Mouse (Mus musculus) layer of hippocampus, postnatal 25 days (tissue): ENCODE results near the gene 2310034G01Rik. TPM values are rescaled to one million over a fixed set of nuclear protein-coding genes. Genes with fewer than 3 reads are reported as not detected.

Experiments used
- DNase-seq, 2 experiments: peaks; one replicate each; pipeline ENCODE4 v3.0.0; 2022; ENCODE audit warnings: mixed read lengths in 2 of 2, low spot score in 1 of 2; ENCODE audit errors: extremely low spot score in 1 of 2
- total RNA-seq, 2 experiments: library from RNA; stranded (reverse); gene quantifications; 2 replicates each; pipeline ENCODE4 v1.2.3; 2021

2310034G01Rik gene
- total RNA-seq, 2 experiments from 2014 or later: 0.76 to 0.89 TPM

DNA sequence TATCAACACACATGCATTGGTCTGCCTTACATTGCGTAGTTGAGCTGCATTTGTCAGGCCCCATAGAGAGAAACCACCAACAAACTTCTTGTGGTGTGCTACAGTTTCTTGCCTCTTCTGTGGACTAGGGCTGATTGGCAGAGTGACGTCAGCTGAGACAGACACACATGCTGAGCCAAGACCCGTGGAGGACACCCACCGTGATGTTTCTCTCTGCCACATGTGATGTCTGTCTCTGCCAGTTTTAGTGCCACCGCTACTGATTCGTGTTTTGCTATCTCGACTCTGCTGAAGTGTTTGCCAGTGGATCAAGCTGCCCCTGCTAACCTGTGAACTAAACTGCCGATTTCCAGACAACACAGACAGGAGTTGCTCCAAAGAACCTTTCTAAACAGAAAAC lies 12.0 kb upstream of the 2310034G01Rik start:
- DNase-seq: no peak

DNA sequence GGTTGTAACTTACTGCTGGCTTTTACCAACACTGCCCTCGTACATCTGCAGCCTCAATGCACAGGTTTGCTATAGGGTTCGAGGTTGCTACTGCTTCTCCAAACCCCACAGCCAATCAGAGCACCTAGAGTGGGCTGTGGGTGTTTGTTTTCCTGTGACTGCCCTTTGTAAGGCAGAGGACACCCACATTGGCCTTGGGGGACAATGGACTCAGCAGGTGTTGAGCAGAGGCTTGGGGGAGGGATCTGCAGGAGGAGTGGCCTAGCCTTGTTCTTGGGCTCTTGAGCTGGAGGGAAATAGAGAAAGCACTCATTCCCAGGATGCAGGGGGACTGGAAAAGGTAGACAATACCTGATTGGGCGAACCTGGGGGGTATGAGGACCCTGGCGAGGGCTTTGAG lies 8.3 kb upstream of the 2310034G01Rik start:
- DNase-seq: no peak

DNA sequence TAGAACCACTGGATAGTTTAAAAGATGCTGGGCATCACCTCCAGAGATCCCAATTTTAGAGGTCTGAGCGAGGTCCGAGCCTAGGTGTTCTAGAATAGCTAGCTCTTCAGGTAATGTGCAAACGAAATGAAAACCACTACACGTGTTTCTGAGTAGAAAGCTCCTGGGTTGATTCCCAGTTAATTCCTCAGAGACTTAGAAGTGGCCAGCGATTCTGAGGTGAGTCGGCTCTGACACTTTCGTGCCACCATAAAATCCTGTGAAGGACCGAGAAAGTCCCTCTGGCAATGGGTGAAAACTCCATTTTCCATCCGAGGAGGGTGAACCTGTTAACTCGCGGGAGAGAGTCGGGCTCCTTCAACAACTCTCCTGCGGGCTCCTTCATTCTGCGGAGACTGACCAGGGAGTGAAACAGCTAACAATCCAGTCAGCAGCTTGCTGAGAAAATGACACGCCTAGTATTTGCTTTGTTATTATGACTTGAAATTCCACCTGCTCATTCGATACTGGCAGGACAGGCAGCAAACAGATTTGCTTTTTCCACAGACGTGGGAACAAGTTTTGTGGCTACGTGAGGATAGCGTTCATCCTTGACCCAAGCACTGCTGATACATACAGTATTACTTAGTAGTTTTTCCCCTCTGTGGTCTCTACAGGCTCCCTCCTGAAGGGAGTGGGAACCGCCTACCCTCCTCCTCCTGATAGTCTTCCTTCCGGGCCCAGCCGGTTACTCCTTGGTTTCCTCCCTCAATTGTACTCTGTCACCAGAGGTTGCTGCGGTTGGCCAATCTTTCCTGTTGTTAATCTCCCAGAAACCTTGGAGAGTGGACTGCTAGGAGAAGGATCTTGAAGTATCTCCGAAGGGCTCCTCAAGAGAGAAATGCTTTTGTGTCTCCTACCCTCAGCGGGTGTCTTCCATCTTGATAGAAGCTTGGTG lies 7.5 kb upstream of the 2310034G01Rik start:
- DNase-seq: no peak

DNA sequence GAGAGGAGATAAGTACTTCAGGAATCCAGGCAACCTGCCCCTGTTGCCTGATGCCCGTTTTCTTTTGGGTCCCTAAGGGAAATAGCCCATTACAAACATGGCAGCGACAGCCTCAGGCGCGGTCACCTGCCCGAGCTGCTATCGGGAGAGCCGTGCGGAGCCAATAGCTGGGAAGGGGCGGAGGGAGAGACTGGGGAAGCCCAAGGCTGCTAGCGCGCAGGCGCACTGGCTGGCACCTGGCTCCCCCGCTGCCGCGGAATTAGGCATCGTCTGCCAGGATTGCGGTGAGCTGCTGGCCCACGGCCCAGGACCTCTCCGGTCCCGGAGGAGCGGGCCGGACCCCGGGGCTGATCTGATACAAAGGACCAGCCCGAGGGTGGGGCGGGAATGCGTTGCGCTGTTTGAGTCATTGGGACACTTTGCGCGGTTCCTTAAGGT lies 6.6 kb upstream of the 2310034G01Rik start:
- peak; percentile 83 for DNase-seq

DNA sequence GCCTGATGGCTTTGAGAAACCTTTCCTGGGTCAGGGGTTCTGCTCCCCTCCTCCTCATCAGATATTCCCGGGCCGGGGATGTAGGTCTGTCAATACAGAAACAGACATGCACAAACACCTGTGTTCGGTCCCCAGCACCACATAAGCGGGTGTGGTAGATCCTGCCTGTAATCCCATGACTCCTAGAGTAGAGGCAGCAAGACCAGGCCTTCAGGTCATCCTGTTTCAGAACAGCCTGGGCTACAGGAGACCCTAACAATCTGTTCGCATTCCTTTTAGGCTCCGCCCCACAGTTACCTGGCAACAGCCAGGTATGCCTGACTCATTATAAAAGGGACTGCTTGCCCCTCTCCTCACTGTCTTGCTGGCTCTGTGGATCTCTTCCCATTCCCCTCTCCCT lies 552 bp downstream of the 2310034G01Rik start:
- DNase-seq: no peak

DNA sequence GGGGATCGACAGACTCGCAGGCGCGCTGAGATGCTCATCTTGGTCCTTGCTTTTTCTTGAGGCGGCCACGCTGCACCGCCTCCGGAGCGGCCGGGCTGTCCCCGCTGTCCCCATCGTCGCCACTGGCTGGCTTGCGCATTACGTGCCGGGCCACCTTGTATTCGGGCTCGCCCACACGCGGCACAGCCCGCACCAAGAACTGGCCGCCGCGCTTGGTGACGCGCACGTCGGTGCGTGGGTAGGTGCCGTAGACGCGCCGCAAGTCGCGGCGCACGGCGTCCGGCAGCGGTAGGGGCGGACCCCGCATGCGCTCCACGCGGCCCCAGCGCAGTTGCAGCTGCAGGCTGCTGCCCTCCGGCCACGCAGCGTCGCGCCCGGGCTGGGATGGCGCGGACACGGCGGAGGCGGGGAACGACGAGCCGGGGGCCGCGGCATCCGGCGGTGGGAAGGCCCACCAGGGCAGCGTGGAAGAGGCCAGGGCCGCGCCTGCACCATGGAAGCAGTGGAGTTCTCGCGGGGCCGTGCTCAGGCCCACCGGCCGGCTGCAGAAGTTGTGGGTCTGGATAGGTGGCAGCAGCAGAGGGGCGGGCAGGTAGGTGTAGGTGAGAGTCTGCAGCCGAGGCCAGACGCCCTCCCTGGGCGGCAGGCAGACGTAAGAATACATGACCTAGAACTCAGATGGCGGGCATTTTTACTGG lies 1.2 kb downstream of the 2310034G01Rik start:
- peak; percentile 77 to 80 for DNase-seq

DNA sequence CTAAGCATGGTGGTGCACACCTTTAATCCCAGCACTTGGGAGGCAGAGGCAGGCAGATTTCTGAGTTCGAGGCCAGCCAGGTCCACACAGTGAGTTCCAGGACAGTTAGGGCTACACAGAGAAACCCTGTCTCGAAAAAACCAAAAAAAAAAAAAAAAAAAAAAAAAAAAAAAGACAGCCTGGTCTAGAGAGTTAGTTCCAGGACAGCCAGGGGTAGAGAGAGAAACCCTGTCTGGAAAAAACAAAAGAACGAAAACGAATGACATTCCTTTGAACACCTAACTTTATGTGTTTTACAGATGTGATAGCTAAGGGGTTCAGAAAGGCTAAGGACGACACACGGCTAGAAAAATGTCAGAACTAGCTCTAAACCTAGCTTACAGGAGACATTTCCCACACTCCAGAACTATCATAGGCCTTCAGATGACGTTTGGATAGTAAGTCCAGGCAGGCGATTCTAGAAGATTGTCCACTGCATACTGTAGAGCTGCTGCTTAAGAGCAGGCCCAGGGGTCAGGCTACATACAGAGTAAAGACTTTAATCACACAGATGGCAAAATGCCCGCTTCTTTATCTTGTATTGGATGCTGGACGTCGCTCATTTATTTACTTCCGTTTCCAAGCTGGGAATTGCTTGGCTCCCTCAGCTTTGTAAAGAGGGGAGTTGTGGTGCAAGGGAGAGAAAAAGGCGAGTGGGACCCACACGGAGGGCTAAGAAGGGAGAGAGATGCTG lies 2.0 kb downstream of the 2310034G01Rik start:
- DNase-seq: no peak

DNA sequence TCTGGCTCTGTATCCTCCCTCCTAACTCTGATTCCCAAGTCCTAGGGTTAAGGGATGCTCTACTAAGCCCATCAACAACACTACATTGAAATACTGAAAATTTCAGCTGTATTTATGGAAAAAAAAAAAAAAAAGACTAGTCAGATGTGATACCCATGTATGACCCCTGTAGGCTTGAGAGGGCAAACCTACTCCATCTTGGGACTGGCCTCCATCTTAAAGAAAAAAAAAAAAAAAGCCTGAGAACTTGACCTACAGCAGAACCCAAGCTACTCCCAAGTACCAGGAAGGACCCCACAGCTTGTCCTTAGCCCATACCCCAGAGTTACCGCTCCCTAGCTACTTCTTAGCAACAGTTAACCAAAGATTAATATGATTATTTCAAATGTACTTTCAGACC lies 3.0 kb downstream of the 2310034G01Rik start:
- no peak for DNase-seq

DNA sequence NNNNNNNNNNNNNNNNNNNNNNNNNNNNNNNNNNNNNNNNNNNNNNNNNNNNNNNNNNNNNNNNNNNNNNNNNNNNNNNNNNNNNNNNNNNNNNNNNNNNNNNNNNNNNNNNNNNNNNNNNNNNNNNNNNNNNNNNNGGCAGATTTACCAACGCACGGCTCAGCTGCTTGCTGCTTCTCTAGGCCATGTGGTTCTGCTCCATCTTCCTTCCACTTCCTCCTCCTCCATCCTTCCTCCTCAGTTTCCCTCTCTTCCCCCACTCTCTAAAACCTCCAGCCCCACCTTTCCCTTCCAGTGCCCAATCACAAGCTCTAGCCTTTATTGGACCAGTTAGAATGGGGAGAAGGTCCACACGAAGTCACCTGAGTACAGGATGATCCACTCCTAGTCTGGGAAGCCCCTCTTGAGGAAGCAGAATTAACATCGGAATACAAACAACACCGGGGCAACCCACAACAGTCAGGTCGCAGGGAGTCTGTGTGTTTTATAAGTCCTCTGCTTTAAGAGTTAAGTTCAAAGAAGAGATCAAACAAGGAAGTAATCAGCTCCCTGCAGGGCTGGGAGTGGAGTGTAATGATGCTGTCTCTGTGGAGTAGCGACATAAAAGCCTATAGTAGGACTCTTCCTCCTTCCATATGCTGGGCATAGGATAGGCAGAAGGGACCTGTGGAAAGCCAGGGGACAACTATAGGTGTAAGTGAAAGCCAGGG lies 5.2 kb downstream of the 2310034G01Rik start:
- no peak for DNase-seq

DNA sequence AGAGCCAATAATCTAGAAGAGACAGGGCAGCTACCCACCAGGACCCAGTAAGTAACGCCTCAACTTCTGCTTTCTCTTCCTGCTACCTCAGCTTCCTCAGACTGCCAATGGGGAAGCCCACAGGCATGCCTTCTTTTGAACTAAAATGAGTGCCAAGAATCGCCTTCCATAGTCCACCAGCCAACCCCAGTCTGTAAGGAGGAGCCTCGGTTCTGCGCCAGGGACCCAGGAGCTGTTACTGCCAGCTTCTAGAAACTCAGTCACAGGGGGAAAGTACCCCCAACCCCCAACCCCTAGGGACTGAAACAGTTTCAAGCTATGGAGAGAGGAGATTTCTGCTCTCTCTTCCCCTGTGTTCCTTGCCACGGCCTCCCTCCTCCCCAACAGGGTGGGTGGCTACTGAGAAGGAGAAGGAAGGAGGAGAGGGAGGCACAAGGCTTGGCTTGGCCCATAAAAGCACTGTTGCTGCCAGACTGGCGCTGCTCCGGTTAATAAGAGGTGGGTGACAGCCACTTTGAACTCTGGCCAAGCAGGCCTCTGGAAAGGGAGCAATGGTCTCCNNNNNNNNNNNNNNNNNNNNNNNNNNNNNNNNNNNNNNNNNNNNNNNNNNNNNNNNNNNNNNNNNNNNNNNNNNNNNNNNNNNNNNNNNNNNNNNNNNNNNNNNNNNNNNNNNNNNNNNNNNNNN lies 10.7 kb downstream of the 2310034G01Rik start:
- no peak for DNase-seq

DNA sequence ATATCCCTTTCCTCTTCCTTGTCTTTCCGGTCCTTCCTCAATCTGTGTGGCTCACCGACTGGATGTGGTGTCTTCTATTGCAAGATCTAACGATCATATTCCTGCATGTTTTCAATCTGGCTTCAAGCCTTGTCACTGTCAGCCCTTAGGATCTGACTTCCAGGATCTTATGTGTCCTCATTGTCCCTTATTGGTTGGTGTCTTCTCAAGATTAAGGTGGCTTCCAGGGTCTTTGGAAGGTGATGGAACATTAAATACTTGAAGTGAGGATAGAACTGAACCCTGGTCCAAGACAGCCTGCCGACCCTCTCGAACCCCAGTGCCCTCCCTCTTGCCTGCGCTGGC lies 11.2 kb downstream of the 2310034G01Rik start:
- no peak for DNase-seq

DNA sequence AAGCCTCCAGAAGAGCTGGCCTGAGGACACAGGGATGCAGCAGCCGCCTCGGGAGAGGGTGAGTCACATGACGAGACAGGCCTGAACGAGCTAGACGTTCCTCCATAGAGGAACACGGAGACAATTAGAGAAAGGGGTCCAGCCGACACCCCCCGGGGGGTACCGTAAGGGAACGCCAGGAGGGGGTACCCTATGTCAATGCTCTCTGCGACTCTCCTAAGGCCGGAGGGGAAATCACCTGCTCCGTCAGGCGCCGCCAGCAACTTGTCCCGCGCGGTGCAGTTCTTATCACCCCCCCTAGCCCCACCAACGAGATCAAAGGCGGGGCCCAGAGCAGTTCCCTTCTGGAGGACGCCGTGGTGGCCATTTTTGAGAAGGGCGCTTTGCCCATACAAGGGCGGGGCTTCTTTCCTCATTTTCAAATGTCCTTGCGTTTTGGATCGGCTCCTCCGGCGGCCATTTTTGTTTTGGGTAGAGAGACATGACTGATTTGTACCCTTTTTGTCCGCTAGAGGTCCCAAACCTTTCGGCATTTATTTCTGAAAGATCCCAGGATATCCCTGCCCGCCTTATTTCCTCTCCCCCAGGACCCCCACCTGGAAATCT lies 11.7 kb downstream of the 2310034G01Rik start, which contains the start of gene Cuedc2:
TSS of gene Cuedc2 (minus strand) at position 372 of the 606 bp plus-strand sequence.
- DNase-seq: peak; percentile 97 to 98

DNA sequence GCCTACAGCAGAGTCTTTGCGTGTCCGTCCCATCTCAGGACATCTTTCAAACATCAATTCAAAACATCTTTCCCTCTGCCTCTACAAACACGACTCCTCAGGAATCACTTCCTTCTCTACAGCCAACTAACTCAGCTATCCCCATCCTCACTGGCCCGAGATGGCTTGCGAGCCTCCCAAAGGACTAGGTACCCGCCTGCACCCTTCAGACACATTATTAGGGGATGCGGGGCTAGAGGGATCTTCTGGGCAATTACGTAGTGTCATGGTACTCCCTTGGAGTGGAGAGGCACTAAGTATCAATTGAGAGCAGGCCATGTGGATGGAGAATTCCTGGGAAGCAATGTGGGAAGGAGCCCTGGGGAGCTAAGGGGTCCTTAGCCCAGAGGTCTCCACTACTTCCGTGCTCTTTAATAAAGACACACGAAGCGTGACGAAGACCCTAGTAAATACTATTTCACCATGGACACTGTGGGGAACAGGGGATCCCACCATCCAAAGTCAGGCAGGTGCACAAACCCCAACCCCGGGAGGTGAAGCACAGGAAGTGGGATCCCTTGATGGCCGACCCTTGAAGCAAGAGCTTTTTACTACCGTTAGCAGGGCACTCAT lies 12.3 kb downstream of the 2310034G01Rik start:
- no peak for DNase-seq

DNA sequence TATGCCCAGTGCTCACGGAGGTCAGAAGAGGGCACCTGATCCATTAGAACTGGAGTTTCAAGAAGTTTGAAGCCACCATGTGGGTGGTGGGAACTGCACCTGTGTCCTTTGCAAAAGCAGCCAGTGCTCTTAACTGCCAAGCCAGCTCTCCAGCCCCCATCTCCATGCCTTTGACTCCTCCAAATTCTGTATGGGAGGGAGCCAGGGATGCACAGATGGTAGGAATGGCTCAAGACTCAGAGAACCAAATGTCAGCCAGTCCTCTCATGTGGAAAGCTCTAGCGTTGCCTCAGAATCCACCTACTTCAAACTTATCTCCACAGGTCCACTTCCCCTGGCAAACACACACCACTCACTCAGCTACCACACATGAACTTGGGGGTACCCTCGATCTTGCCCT lies 16.2 kb downstream of the 2310034G01Rik start:
- DNase-seq: no peak

DNA sequence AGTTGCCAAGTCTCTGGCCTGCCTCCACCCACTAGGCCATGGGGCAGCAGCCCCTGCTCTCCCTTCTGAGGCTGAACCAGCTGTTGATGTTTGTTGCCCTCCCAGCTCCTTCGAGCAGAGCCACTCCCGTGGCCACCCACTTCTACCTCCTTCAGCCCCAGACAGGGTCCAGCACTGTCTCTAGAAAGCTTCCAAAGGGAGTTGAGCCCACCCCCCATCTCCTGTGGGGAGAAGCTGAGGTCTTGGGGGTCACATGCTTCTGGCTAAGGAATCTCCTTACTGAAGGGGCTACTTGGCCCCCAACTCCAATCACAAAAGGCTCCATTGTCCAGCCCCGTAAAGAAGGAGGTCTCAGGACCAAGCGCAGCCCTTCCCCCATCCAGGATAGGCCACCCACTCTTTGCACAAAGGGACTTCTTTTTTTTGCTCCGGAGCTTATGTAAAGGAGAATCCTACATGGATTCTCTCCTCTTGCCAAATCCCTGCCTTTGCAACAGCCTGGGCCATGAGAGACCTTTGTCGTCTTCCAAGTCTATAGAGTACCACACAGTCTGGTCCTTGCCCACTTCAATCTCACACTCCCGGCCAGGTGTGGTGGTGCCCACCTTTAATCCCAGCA lies 17.3 kb downstream of the 2310034G01Rik start:
- DNase-seq: no peak

DNA sequence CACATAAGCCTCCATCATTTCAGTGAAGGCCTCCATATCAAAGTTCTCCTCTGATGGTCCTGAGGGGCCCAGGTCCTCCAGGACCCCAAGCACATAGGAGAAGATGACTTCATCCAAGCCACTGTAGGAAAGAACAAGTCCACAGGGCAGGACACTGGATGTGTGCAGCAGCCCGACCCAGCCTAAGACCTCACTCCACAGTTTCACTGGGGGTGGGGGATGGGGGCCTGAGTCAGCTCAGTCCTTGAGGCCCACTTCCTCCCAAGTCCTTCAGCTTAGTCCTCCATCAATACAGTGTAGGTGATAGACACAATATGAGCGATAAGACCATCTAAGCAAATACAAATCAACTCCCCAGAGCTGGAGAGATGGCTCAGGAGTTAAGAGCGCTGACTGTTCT lies 18.2 kb downstream of the 2310034G01Rik start:
- no peak for DNase-seq

DNA sequence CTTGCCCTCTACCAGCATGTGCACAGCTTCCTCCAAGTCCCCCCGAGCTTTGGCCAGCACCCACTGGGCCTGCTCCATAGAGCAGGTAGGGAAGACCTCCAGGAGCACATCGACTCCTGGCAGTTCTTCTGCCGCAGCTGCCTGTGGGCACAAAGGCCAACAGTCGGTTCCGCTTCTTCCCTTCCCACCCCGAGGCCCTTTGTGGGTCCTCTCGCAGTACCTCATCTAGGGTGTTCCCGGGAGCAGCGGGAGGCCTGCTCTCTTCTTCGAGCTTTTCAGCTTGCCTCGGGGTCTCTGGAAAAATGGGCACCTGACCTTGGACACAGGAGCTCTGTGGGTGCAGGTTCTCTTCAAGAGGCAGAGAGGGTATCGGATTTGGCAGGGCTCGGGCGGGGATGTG lies 18.8 kb downstream of the 2310034G01Rik start:
- no peak for DNase-seq

DNA sequence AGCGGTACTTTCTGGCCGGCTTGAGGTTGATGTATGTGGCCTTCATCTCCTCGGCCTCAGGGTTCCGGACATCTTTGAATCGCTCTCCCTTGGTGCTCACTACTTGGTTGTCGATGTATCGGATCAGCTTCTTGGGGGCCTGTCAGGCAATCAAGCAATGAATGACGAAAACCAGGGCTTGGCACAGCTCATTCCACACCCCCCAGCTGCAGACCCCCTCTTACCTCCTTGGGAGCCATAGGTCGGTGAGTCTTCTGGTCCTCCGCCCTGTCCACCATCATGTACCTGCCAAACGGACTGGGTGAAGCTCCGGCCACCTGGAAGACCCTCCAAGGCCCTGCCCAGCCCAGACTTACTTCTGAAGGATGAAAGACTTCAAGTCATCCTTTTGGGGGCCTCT lies 19.4 kb downstream of the 2310034G01Rik start:
- no peak for DNase-seq
